Mouse (Mus musculus): ENCODE data around the gene Mpv17l2. TPM values are rescaled to one million over a fixed set of nuclear protein-coding genes. Genes with fewer than 3 reads are reported as not detected.

Mpv17l2 gene
- polyA plus RNA-seq, 1 experiment from 2014 or later: 54.5 TPM

- H3K9ac ChIP-seq: no peak overlapping the region
- WGBS: 93% methylated on average over 9 of the region's 9 CpGs
- 0 out of 2 replicates have a peak, but pooled peaks cover 6% of the 10 kb centered on the region for H3K36me3 ChIP-seq
- H3K4me2 ChIP-seq: no peak overlapping the region
- no peak overlapping the region for H3K4me3 ChIP-seq
- H3K4me1 ChIP-seq (replicated peaks): no peaks in the 10 kb centered on the region
- no peak for ATAC-seq (ENCODE audit: low read depth)
- no peak overlapping the region for H3K27ac ChIP-seq (replicated peaks)
- no peaks in the 10 kb centered on the region for H3K27me3 ChIP-seq
- no peaks in the 10 kb centered on the region for H3K9me3 ChIP-seq
Observed at GRCm38 (mm10) chr8:70709794-70710193, 51.0 kb downstream of the Mpv17l2 start.

Small RNA genes lying within 50 kb of the gene (microRNA-seq; reads per million reads assigned to microRNA genes)
- not detected for gene Mir7240

Other genes starting within 250 kb of the Mpv17l2 start
- 347 and 358 TPM in 2 replicates for gene Fkbp8, start 233.2 kb downstream of the Mpv17l2 start, polyA plus RNA-seq (2015; fragmentation: Nextera tagmentation; extraction: Ambion mirVana)
- 46.7 and 46.9 TPM in 2 replicates for gene Kxd1, start 233.0 kb downstream of the Mpv17l2 start, polyA plus RNA-seq (2015; fragmentation: Nextera tagmentation; extraction: Ambion mirVana)
- gene Ell, start 221.5 kb downstream of the Mpv17l2 start, polyA plus RNA-seq (2015; fragmentation: Nextera tagmentation; extraction: Ambion mirVana): 15.6 and 16.5 TPM in 2 replicates
- 113 and 115 TPM in 2 replicates for gene Isyna1, start 166.6 kb downstream of the Mpv17l2 start, polyA plus RNA-seq (2015; fragmentation: Nextera tagmentation; extraction: Ambion mirVana)
- gene Ssbp4, start 152.1 kb downstream of the Mpv17l2 start, polyA plus RNA-seq (2015; fragmentation: Nextera tagmentation; extraction: Ambion mirVana): 117 and 141 TPM in 2 replicates
- gene Lrrc25, start 144.8 kb downstream of the Mpv17l2 start, polyA plus RNA-seq (2015; fragmentation: Nextera tagmentation; extraction: Ambion mirVana): 1.5 and 1.8 TPM in 2 replicates
- gene Gdf15, start 128.5 kb downstream of the Mpv17l2 start, polyA plus RNA-seq (2015; fragmentation: Nextera tagmentation; extraction: Ambion mirVana): not detected in 2 replicates
- 102 and 108 TPM in 2 replicates for gene Pgpep1, start 100.6 kb downstream of the Mpv17l2 start, polyA plus RNA-seq (2015; fragmentation: Nextera tagmentation; extraction: Ambion mirVana)
- 214 and 215 TPM in 2 replicates for gene Lsm4, start 87.7 kb downstream of the Mpv17l2 start, polyA plus RNA-seq (2015; fragmentation: Nextera tagmentation; extraction: Ambion mirVana)
- 108 and 112 TPM in 2 replicates for gene Jund, start 62.0 kb downstream of the Mpv17l2 start, polyA plus RNA-seq (2015; fragmentation: Nextera tagmentation; extraction: Ambion mirVana)
- 0.08 and 0.17 TPM in 2 replicates for gene Iqcn, start 57.5 kb downstream of the Mpv17l2 start, polyA plus RNA-seq (2015; fragmentation: Nextera tagmentation; extraction: Ambion mirVana)
- not detected in 2 replicates for gene Gm3336, start 42.4 kb downstream of the Mpv17l2 start, polyA plus RNA-seq (2015; fragmentation: Nextera tagmentation; extraction: Ambion mirVana)
- gene Pde4c, start 37.2 kb downstream of the Mpv17l2 start, polyA plus RNA-seq (2015; fragmentation: Nextera tagmentation; extraction: Ambion mirVana): 0.18 and 0.26 TPM in 2 replicates
- 402 and 417 TPM in 2 replicates for gene Rab3a, start 6.3 kb downstream of the Mpv17l2 start, polyA plus RNA-seq (2015; fragmentation: Nextera tagmentation; extraction: Ambion mirVana)
- gene Pik3r2, start 15.8 kb upstream of the Mpv17l2 start, polyA plus RNA-seq (2015; fragmentation: Nextera tagmentation; extraction: Ambion mirVana): 88.9 and 93.7 TPM in 2 replicates
- gene Mast3, start 44.1 kb upstream of the Mpv17l2 start, polyA plus RNA-seq (2015; fragmentation: Nextera tagmentation; extraction: Ambion mirVana): 15.8 and 17.6 TPM in 2 replicates
- gene Il12rb1, start 47.5 kb upstream of the Mpv17l2 start, polyA plus RNA-seq (2015; fragmentation: Nextera tagmentation; extraction: Ambion mirVana): not detected in 2 replicates
- gene Arrdc2, start 78.8 kb upstream of the Mpv17l2 start, polyA plus RNA-seq (2015; fragmentation: Nextera tagmentation; extraction: Ambion mirVana): 7.8 TPM in 2 replicates
- gene Kcnn1, start 102.3 kb upstream of the Mpv17l2 start, polyA plus RNA-seq (2015; fragmentation: Nextera tagmentation; extraction: Ambion mirVana): 17.5 and 17.9 TPM in 2 replicates
- gene Ccdc124, start 113.0 kb upstream of the Mpv17l2 start, polyA plus RNA-seq (2015; fragmentation: Nextera tagmentation; extraction: Ambion mirVana): 148 and 156 TPM in 2 replicates
- 1.6 TPM in 2 replicates for gene Slc5a5, start 131.8 kb upstream of the Mpv17l2 start, polyA plus RNA-seq (2015; fragmentation: Nextera tagmentation; extraction: Ambion mirVana)
- 2,220 and 2,572 TPM in 2 replicates for gene Rpl18a, start 136.5 kb upstream of the Mpv17l2 start, polyA plus RNA-seq (2015; fragmentation: Nextera tagmentation; extraction: Ambion mirVana)
- gene Map1s, start 145.0 kb upstream of the Mpv17l2 start, polyA plus RNA-seq (2015; fragmentation: Nextera tagmentation; extraction: Ambion mirVana): 55.4 and 60.7 TPM in 2 replicates